Mouse (Mus musculus) ES-E14 (cell line): ENCODE results near the gene Rnase4.

ENCODE experiments used
- CHD2 ChIP-seq: IDR thresholded peaks from 2 replicates; pipeline ENCODE4 v1.6.1; 2014; ENCODE audit warnings: mild to moderate bottlenecking, low read depth, low read length, inconsistent platforms
- ZC3H11A ChIP-seq: IDR thresholded peaks from 2 replicates; pipeline ENCODE4 v1.6.1; 2012; ENCODE audit warnings: low read depth, mild to moderate bottlenecking, inconsistent platforms, low read length, borderline replicate concordance

GRCm38 (mm10) chr14:51085911-51086310, 5.0 kb upstream of the Rnase4 start:
- TF ChIP-seq CHD2 (no peak), ZC3H11A (no peak)
